Mouse (Mus musculus): ENCODE measurements around the gene Btbd35f14. TPM values are rescaled to one million over a fixed set of nuclear protein-coding genes. Genes with fewer than 3 reads are reported as not detected.
"Not testable (repeated sequence)": the region's sequence is repeated elsewhere in the genome, so short reads cannot be mapped to it uniquely, and the experiment has no call there.

Gene Btbd35f14
- total RNA-seq (2022) = not detected

- not testable (repeated sequence) for DNase-seq (ENCODE audit: low spot score in 2 of 2)
Measured at GRCm38 (mm10) chrX:33702249-33702648, at the start of gene Btbd35f14. Gene Btbd35f14, minus strand, starts transcription at chrX:33702349.

GRCm38 (mm10) chrX:33656872-33657271, 45.3 kb downstream of the Btbd35f14 start, which contains the start of gene Btbd35f13:
Gene Btbd35f13, plus strand, starts transcription at chrX:33657172.
- not testable (repeated sequence) for DNase-seq (ENCODE audit: low spot score in 2 of 2)

Other genes with a start within 250 kb of the Btbd35f14 start
- not detected for gene Btbd35f15, start 125.0 kb downstream of the Btbd35f14 start, total RNA-seq (2022)
- not detected for gene Btbd35f13, start 45.2 kb downstream of the Btbd35f14 start, total RNA-seq (2022)

Measured in left cerebral cortex, adult 8-10 months (tissue).